Mouse (Mus musculus) megakaryocyte progenitor cell, adult 5-6 weeks (primary cell): ENCODE measurements around the gene Opn4. TPM values are rescaled to one million over a fixed set of nuclear protein-coding genes. Genes with fewer than 3 reads are reported as not detected.

Experiments
- ATAC-seq: replicated peaks from 2 replicates; pipeline ENCODE4 v1.8.0; 2016; ENCODE audit warnings: mild to moderate bottlenecking, moderate TSS enrichment, inconsistent platforms; ENCODE audit not compliant: poor library complexity
- total RNA-seq, 2 experiments: library from RNA; stranded (forward) in 1 of 2; stranded (reverse) in 1 of 2; fragments of 157-497, 149-512 nt in 1 of 2; fragments of 200-1000 nt in 1 of 2; gene quantifications; 2 replicates each; pipeline versions ENCODE4 v1.2.3 to v1.2.4; 2015 to 2017

Opn4 gene
- total RNA-seq, 2 experiments from 2014 or later = not detected

DNA sequence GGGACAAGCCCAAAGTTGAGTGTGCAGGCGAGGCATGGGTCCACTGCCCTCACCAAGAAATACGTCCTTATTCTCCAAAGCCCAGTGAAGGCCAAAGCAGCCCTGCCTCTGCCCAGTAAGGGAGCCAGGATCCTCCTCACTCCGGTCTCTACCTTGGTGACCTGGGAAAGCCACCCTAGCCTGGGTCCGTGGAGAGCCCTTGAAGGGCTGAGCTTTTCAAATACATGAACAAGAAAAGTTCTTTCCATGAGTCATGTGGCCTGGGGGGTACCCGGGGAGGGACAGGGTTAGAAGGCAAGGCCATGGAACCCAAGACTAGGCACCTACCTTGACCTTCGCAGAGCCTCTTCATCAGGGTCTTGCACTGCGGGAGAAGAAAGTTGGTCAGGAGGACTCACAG, 33.4 kb downstream of the Opn4 start:
- ATAC-seq = no peak

DNA sequence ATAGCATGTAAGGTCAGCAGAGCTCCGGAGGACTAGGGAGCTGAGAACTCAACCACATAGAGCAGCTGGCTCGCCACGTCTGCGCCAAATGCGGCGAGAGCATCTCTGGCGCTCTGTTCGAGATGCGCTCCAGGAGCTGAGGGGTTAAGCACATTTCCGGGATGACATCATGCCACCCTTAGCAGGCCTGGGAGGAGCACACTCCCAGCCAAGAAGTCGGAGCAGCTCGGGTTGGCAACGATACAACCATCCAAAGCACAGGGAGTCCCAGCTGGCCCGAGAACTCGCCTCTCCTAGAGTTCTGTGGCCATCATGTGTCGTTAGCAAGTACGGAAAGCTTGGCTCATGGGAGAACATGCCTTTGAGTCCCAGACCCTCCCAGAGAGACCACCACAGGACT, 34.2 kb downstream of the Opn4 start:
- no peak for ATAC-seq

DNA sequence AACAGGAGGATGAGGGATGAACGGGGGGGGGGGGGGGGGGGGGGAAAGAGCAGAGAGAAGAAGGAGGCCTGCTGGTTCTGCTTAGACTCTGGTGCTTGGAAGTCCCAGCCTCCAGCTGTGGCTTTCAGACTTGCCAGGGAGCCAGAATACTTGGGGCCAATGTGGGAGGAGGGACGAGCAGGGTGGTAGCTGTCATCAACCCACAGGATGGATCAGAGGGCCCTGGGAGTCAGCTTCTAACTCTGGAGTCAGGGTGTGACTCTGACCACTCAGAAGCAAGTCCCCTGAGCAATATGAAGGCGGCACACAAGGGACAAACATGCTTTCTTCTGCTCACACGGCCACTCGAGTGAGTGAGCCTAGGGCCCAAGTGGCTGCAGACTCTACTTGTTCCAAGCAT, 35.3 kb downstream of the Opn4 start:
- ATAC-seq = no peak

DNA sequence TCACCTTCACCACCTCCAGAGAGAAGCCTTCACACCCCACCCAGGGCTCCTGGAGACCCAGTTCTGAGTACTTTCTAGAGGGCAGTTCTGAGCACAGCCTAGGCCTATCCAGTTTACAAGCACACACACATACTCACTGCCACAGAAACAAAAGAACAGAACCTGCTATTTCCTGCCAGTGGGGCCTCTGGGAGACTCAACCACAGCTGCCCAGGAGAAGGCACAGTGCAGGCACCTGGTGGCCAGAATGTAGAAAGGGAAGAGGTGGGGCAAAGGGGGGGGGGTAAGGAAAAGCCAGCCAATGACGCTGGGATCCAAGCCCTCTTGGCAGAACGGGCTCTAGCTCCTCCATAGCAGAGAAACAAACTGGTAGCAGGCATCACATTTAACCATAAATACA, 37.5 kb downstream of the Opn4 start:
- ATAC-seq = no peak

DNA sequence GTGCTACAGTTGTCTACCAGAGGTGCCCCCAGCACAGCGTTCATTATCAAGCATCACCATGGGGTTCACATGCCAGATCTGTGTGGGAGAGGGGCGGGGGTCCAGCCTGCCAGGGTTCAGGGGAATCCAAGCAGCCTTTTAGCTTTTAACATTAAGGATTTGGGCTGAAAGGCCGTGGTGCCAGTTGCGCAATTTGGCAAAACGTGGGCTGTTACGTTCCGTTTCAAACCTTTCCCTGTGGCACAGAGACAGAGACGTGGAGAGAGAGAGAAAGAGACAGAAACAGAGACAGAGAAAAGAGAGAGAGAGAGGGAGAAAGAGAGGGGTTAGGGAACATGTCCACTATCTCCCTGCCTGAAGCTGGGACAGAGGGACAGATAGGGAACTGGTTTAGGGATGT, 38.3 kb downstream of the Opn4 start:
- ATAC-seq = no peak

DNA sequence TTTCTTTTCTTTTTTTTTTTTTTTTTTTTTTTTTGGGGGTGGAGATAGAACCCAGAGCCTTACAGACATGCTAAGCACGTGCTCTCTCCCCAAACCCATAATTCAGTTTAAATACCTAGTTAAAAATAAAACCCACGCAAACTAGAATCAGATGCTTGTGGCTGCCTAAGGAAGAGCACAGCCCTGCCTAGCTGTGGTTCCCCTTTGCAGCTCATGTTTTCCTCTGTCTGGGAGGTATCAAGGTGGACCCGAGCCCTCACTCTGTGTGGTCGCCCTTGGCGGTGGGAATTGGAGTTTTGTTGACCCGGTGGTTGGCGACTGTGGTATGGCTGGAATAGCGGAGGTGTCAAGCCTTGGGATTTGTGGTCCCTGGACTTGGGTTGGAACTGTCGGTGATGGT, 41.0 kb downstream of the Opn4 start:
- ATAC-seq = no peak

DNA sequence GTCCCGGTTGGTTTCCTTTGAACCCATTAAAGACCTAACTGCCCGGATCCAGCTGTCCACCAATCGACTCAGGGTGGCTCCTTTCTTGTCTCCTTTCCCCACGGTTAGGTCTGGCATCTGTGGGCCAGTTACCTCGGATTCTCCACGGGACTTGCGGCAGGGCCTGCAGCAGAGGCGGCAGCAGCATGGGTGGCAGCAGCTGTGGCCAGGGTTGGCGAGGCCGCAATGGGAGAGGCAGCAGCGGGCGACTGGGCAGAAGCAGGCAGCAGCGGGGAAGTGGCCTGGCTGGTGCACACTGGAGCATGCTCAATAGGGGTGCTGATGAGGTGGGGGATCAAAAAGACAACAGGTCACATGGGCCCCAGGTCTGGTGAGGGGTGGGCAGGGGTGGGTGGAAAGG, 44.7 kb downstream of the Opn4 start:
- no peak for ATAC-seq

DNA sequence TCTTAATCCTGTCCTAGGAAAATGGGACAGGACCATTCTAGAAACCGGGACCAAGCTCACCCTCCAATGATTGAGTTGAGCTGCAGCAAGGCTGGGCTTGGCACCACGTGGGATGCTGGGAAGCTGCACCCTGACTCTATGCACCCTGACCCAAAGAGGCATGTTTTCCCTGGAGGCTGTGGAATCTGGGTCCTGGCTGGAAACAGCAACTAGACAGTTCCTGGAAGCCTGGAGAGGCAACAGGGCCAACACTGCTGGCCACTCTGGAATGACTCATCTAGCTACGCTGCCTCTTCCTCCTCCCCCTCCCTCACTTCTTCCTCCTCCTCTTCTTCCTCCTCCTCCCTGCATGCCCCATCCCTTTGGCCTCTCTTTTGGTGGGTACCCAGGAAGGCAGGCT, 45.9 kb downstream of the Opn4 start:
- ATAC-seq = no peak

DNA sequence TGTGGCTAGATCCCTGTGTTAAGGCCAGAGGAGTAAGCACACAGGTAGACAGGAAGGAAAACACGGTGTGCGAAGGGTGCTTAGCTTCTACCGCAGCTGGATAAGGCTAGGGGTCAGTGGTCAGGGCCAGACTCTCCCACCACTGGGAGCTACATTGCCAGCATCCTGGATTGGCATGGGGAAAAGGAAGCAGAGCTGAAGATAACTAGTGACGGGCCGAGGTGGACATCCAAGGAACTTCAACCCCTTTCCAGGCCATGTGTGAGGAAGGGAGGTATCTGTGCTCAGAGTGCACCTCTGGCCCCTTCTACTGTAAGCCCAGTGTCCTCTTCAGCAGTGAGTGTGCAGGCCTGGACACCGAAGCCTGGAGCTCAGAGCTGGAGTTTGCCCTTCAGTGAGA, 46.5 kb downstream of the Opn4 start:
- ATAC-seq = no peak

DNA sequence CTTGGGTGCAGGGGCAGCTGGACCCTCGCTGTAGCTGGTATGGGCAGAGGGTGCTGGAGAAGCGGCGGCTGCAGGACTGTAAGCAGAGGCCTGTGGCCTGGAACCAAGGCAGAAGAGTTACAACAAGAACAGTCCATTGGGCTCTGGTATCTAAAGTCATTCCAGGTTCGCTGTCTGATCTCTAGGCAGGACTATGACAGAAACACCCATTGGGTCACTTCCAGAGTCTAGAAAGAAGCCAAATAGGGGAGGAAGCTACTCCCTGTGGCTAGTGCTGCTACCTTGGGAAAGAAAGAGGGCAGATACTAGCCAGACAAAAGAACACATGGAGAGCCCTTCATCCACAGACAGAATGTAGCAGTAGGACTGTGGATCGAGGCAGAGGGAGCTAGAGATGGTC, 47.7 kb downstream of the Opn4 start:
- ATAC-seq = no peak

DNA sequence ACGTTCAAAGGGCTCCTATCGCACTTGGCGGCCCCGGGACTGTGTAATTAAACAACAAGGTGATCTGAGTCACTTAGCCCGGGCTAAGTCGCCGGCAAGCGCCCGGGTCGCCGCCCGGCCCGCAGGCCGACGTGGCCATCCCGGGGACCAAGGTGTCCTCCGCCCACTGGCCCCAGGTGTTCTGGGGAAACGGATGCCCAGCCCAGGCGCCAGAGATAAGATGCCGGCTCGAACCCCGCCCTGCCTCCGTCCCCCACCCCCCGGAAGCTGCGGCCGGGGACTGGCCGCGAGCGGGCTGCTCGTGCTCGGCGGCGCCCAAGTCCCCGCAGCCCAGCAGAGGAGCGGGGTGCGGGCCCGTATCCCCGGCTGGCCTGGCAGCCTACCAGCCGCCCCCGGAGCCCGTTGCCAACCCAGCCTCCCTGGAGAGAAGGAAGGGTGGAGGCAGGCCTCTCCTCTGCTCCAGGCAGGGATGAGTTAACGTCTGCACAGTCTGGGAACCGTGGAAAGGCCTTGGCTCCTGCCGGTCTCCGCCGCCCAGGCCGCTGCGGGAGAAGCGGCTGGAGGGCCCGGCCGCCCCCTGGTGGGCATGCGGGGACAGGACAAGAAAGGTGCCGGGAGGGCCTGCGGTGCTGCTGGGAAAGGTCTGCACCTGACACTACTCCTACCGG, 50.8 kb downstream of the Opn4 start:
- ATAC-seq = peak; percentile 94

DNA sequence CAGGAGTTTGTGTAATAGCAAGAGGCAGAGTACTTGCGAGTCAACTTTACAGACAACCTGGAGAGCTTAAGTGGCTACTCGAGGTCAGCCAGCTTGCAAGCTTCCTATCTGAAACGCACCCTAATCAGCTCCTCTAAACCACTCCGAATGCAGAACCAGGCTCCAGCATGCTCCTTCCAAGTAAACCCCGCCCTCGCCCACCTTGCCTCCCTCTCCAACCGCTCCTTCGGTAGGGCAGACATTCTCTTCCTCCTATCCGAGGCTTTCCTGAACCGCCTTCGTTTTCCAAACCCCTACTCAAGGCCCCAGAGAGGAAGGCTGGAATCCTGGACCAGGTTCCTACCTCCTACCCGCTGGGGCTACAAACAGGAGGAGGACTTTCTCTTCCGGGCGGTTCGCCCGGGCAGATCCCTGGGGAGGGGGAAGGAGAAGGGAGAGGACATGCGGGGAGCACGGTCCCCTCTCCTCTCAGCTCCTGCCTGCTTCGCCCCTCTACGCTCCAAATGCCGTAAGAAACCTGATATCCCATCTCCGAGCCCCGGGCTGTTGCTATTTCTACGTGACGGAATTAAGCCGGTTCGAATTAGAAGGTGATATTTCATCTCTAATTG, 51.4 kb downstream of the Opn4 start:
- peak; percentile 30; the same call in 1 of the 2 replicates for ATAC-seq

DNA sequence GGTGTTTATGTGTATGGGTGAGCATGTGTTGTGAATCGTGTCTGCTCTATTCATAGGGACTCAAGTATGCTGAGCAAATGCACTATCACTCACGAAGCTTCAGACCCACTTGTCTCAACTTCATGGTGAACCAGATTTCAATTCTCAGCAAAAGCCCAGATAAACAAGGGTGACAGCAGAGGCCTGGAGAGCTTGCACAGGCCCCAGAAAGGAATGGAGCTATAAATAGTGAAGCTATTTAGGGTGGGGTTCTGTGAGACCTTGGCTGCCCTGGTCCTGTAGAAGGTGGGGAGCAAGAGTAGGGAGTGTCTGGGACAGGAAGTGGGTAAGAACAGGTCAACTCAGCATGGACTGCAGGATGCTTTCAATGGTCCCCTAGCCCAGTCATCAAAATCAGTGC, 55.4 kb downstream of the Opn4 start:
- no peak for ATAC-seq

DNA sequence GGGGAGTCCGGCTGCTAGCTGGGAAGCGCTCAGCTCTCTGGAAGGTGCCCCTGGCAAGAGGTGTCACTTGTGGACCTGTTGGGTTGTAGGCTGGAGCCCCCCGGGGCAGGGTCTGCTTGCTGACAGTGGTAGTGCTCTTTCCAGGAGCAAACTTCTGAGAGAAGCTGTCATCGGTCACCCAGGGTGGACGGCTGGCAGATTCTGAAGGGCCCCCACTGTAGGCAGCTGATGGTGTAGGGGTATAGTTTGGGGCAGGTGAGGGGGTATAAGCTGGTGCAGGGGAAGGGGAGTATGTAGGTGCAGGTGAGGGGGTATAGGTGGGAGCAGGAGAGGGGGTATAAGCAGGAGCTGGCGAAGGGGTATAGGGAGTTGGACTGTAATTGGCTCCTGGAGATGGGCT, 55.9 kb downstream of the Opn4 start:
- no peak for ATAC-seq

DNA sequence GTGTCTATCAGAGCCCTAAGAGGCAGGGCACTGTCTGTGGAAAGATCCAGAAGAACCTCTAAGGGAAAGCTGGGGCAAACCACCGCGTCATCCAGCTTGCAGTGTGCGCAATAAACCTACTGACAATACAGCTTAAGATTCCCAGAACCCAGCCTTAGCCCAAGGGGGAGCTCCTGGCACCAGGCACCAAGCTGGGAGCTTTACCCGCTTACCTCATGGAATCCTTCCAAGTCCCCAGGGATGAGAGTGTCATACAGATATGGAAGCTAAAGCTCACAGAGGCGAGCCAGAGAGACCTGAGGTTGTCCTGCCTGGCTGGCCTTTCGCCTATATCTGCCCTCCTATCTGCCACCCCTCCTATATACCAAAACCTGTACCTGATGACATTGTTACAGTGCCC, 56.3 kb downstream of the Opn4 start:
- ATAC-seq = no peak

DNA sequence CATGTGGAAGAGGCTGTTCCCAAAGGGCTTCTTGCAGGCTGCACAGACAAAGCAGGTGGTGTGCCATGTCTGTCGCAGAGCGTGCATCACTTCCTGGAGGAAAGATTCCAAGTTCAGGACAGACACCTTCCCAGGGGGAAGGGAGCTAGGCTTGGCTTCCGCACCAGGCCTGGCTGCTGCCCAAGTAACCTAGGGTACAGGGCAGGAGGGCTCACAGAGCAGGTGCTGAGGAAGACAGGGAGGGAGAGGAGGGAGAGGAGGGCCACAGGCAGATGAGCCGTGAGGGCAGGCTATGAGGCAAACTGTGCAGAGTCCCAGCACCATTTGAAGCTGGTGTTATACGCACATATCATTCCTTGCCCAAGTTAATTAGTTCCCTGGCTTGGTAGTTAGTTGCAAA, 58.0 kb downstream of the Opn4 start:
- ATAC-seq = no peak

DNA sequence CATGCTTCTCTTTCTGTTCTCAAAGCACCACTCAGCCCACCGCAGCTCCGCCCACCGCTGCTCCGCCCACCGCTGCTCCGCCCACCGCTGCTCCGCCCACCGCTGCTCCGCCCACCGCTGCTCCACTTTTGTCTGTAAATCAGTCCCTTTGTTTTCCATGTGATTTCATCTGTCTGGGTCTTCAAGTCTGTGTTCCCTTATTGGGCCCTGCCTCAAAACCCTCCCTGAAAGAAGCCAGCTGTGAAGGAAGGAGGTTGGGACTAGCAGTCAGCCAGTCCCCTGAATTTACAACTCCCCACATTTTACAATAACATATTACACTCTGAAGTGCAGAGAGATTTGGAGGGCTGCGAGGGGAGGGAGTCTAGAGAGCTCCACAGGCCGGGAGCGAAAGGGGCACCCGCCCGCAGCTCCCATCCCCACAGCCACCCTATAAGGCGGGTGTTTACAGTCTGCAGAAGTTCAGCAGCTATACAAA, 59.2 kb downstream of the Opn4 start:
- peak; percentile 95 for ATAC-seq

Other genes starting within 250 kb of the Opn4 start
- not detected in 2 replicates for gene Fam25c, start 244.7 kb downstream of the Opn4 start, total RNA-seq (2015)
- not detected in 2 replicates for gene Fam25c, start 244.7 kb downstream of the Opn4 start, total RNA-seq (2017)
- gene Sncg, start 225.4 kb downstream of the Opn4 start, total RNA-seq (2015) = not detected in 2 replicates
- gene Sncg, start 225.4 kb downstream of the Opn4 start, total RNA-seq (2017) = not detected in 2 replicates
- gene Mmrn2, start 224.7 kb downstream of the Opn4 start, total RNA-seq (2015) = not detected in 2 replicates
- gene Mmrn2, start 224.7 kb downstream of the Opn4 start, total RNA-seq (2017) = not detected in 2 replicates
- gene Bmpr1a, start 96.8 kb downstream of the Opn4 start, total RNA-seq (2015) = 0.39 and 0.68 TPM in 2 replicates
- 0.25 and 0.41 TPM in 2 replicates for gene Bmpr1a, start 96.8 kb downstream of the Opn4 start, total RNA-seq (2017)
- gene 9230112D13Rik, start 77.3 kb downstream of the Opn4 start, total RNA-seq (2015) = not detected in 2 replicates
- not detected in 2 replicates for gene 9230112D13Rik, start 77.3 kb downstream of the Opn4 start, total RNA-seq (2017)
- gene Ldb3, start 11.5 kb downstream of the Opn4 start, total RNA-seq (2015) = not detected in 2 replicates
- not detected in 2 replicates for gene Ldb3, start 11.5 kb downstream of the Opn4 start, total RNA-seq (2017)
- 87.1 and 89.0 TPM in 2 replicates for gene Wapl, start 73.8 kb upstream of the Opn4 start, total RNA-seq (2015)
- gene Wapl, start 73.8 kb upstream of the Opn4 start, total RNA-seq (2017) = 93.1 and 123 TPM in 2 replicates
- not detected in 2 replicates for gene Grid1, start 220.0 kb upstream of the Opn4 start, total RNA-seq (2015)
- gene Grid1, start 220.0 kb upstream of the Opn4 start, total RNA-seq (2017) = not detected in 2 replicates